Mouse (Mus musculus) ES-Bruce4 (cell line): Measurements from ENCODE around the gene Acox2.

Experiments
- CTCF ChIP-seq: IDR thresholded peaks from one replicate; pipeline ENCODE4 v1.8.1; 2011; ENCODE audit warnings: low read depth, low read length
- POLR2A ChIP-seq: IDR thresholded peaks from one replicate; pipeline ENCODE4 v1.8.1; 2011; ENCODE audit warnings: low read length; ENCODE audit not compliant: insufficient read depth

DNA sequence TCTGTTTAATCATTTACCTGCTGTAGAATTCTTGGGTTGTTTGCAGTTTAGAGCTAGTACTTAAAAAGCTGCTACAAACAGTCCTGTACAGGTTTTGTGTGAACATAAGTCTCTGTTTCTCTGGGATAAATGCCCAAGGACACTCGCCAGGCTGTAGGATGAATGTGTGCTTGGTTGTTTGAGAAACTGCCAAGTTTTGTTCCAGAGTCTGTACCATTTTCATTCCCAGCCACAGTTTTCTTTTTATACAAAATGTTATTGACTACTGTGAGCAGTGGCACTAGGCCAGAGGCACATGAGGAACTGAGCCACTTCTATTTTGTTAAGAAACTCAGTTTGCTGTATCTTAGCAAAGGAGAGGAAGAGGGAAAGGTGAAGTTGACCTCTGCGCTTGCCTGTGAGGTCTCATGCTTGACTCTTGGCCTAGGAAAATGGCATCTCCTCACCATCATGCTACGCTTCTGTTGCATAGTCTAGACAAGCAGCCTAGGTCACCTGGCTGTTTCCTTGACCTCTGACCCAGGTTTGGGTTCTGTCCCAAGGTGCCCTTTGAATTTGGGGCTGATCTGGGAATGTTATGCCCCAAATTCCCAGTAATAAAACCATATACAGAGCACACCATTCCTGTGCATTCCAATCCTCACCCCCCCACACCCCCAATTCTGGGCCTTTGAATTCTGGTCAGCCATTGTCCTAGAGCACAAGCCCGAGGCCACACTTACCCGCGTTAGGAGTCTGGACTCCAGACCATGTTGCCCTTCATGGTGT lies 72.7 kb downstream of the Acox2 start:
- TF ChIP-seq POLR2A (no peak), CTCF (no peak)
